In genomic region chr9:47659366-47660090, GRCm38 (mm10) we compare ENCODE assay signal across 27 mouse cellular contexts.
A peak's percentile ranks its signal among the peaks of the same experiment; 100 is the strongest.
DNase-seq lines count a peak whose midpoint lies in the region; ATAC-seq and TF ChIP-seq lines count a peak whose summit lies in the region.
"Had no signal": no experiment of that assay in that cellular context is flagged by ENCODE, and none has a peak within 500 bp of the region (broad histone marks: within the 10 kb centered on the region; RNA-seq: fewer than 3 reads in every experiment).

No protein-coding gene starts in this region.

- no peak overlapping the region for H3K4me3 ChIP-seq in forebrain, embryonic 15.5 days
- H3K4me3 ChIP-seq in forebrain, embryonic 11.5 days (ENCODE audit: low read depth, low read length): no peak overlapping the region
- H3K4me3 ChIP-seq in layer of hippocampus, adult 2 months: no peak overlapping the region
- H3K4me3 ChIP-seq in cortical plate, adult 2 months (ENCODE audit: insufficient read depth, low read length): no peak overlapping the region
- H3K4me3 ChIP-seq: forebrain, embryonic 10.5 days; limb, embryonic 13.5 days; liver, embryonic 12.5 days; midbrain, embryonic 15.5 days; neural tube, embryonic 15.5 days; stomach, embryonic 15.5 days had no signal

- H3K27ac ChIP-seq in forebrain, embryonic 15.5 days (replicated peaks): peak overlapping the region; percentile 37; the same call in 1 of the 2 replicates
- no peak overlapping the region for H3K27ac ChIP-seq in forebrain, embryonic 11.5 days (ENCODE audit: low read depth, low read length)
- peak overlapping the region; percentile 47; the same call in 1 of the 2 replicates for H3K27ac ChIP-seq in layer of hippocampus, adult 2 months
- peak overlapping the region; percentile 39; the same call in 1 of the 2 replicates for H3K27ac ChIP-seq in cortical plate, adult 2 months (ENCODE audit: insufficient read depth, low read length)
- H3K27ac ChIP-seq: forebrain, embryonic 10.5 days; limb, embryonic 13.5 days; liver, embryonic 12.5 days; midbrain, embryonic 15.5 days; neural tube, embryonic 15.5 days; stomach, embryonic 15.5 days had no signal

- H3K4me1 ChIP-seq in forebrain, embryonic 15.5 days: peaks cover 10% of the 10 kb centered on the region
- H3K4me1 ChIP-seq in forebrain, embryonic 11.5 days (replicated peaks; ENCODE audit: control insufficient read depth, insufficient read depth, low read length): no peaks in the 10 kb centered on the region
- peaks cover 3% of the 10 kb centered on the region for H3K4me1 ChIP-seq in cortical plate, adult 2 months (ENCODE audit: control insufficient read depth, insufficient read depth, low read length)
- H3K4me1 ChIP-seq: forebrain, embryonic 10.5 days; limb, embryonic 13.5 days; liver, embryonic 12.5 days; neural tube, embryonic 15.5 days; stomach, embryonic 15.5 days had no signal

- DNase-seq in forebrain, embryonic 11.5 days (ENCODE audit: low spot score): no peak
- no peak for DNase-seq in layer of hippocampus, adult 2 months (ENCODE audit: low spot score in 2 of 2)
- no peak for DNase-seq in layer of hippocampus, postnatal 36 days
- DNase-seq in brain, adult 2 months (ENCODE audit: low read depth, low spot score): peak; percentile 67
- DNase-seq in yolk sac, embryonic 10.5 days (ENCODE audit: low spot score): no peak
- DNase-seq: adrenal gland, adult 2 months; adrenal gland, postnatal 36 days; cerebellum, adult 11 months; cerebellum, adult 9-11 months; gastrocnemius, postnatal 10 days; heart, postnatal 14 days; kidney, adult 18-20 months; kidney, postnatal 4 days; lung, adult 2 months; lung, postnatal 14 days; right cerebral cortex, postnatal 25 days; thymus, postnatal 25 days had no signal

- TF ChIP-seq POLR2A in cortical plate, adult 2 months (IDR thresholded peaks at IDR 0.05; ENCODE audit: extremely low read depth, insufficient read depth, low read length): no peak

- H3K9me3 ChIP-seq in forebrain, embryonic 15.5 days: no peaks in the 10 kb centered on the region
- H3K9me3 ChIP-seq in forebrain, embryonic 11.5 days (ENCODE audit: control insufficient read depth, low read length): no peaks in the 10 kb centered on the region
- H3K9me3 ChIP-seq: forebrain, embryonic 10.5 days; limb, embryonic 13.5 days; liver, embryonic 12.5 days; midbrain, embryonic 15.5 days; neural tube, embryonic 15.5 days; stomach, embryonic 15.5 days had no signal

- no peaks in the 10 kb centered on the region for H3K27me3 ChIP-seq in forebrain, embryonic 15.5 days
- no peaks in the 10 kb centered on the region for H3K27me3 ChIP-seq in forebrain, embryonic 11.5 days (ENCODE audit: control insufficient read depth, insufficient read depth, low read length)
- H3K27me3 ChIP-seq: limb, embryonic 13.5 days; liver, embryonic 12.5 days; midbrain, embryonic 15.5 days; neural tube, embryonic 15.5 days; stomach, embryonic 15.5 days had no signal

- no peak for TF ChIP-seq CTCF in layer of hippocampus, adult 2 months (conservative IDR thresholded peaks at IDR 0.05)
- no peak for TF ChIP-seq CTCF in cortical plate, adult 2 months (IDR thresholded peaks at IDR 0.05; ENCODE audit: extremely low read depth, insufficient read depth, low read length)

- WGBS in forebrain, embryonic 15.5 days: 65% methylated on average over 6 of the region's 6 CpGs
- 93% methylated on average over 6 of the region's 6 CpGs for WGBS in forebrain, embryonic 11.5 days

- no peak overlapping the region for H3K4me2 ChIP-seq in forebrain, embryonic 15.5 days (replicated peaks)
- H3K4me2 ChIP-seq in forebrain, embryonic 11.5 days (ENCODE audit: low read depth, low read length, severe bottlenecking): no peak overlapping the region
- H3K4me2 ChIP-seq: limb, embryonic 13.5 days; liver, embryonic 12.5 days; midbrain, embryonic 15.5 days; neural tube, embryonic 15.5 days; stomach, embryonic 15.5 days had no signal

- no peak for ATAC-seq in forebrain, embryonic 15.5 days (replicated peaks)
- no peak for ATAC-seq in forebrain, embryonic 11.5 days (replicated peaks; ENCODE audit: low FRiP score)
- ATAC-seq: activated CD4-positive, CD25-positive, alpha-beta regulatory T cell, adult 4 months; hindbrain, embryonic 16.5 days; liver, embryonic 12.5 days; midbrain, embryonic 15.5 days had no signal

- no peaks in the 10 kb centered on the region for H3K36me3 ChIP-seq in forebrain, embryonic 15.5 days
- no peaks in the 10 kb centered on the region for H3K36me3 ChIP-seq in forebrain, embryonic 11.5 days (ENCODE audit: control insufficient read depth, insufficient read depth, low read length)
- H3K36me3 ChIP-seq: limb, embryonic 13.5 days; liver, embryonic 12.5 days; midbrain, embryonic 15.5 days; neural tube, embryonic 15.5 days; stomach, embryonic 15.5 days had no signal

- no peak overlapping the region for H3K9ac ChIP-seq in forebrain, embryonic 15.5 days (replicated peaks)
- H3K9ac ChIP-seq in forebrain, embryonic 11.5 days (ENCODE audit: low read length): no peak overlapping the region
- H3K9ac ChIP-seq: limb, embryonic 13.5 days; liver, embryonic 12.5 days; midbrain, embryonic 15.5 days; neural tube, embryonic 15.5 days; stomach, embryonic 15.5 days had no signal
